Mouse (Mus musculus) mouse embryonic stem cell (cell line): ENCODE results near the gene Adgra3.

Experiments
- in situ Hi-C, 2 experiments: fragments of 300-500 bp; cut with MboI; formaldehyde crosslinking; loops; 1 replicate in 1 of 2; 3 replicates in 1 of 2; pipeline ENCODE4 v1.14.3; 2019 to 2020; ENCODE audit warnings: low sequenced_read_pairs in 2 of 2, low pct_unique_long_range_greater_than_20kb in 1 of 2, mixed read lengths in 1 of 2; ENCODE audit not compliant: unreplicated experiment in 1 of 2

The Adgra3 gene

GRCm38 (mm10) chr5:50058421-50059286 is at the start of gene Adgra3:
TSS of gene Adgra3 (minus strand) at chr5:50059006.
- in situ Hi-C loops = no loop called here

- in situ Hi-C loops = no loop called here
Observed at GRCm38 (mm10) chr5:50083441-50083840, 24.6 kb upstream of the Adgra3 start.

GRCm38 (mm10) chr5:50074245-50074644 is 15.4 kb upstream of the Adgra3 start:
- in situ Hi-C loops = no loop called here

GRCm38 (mm10) chr5:50064236-50064635 is 5.4 kb upstream of the Adgra3 start:
- in situ Hi-C loops = no loop called here

GRCm38 (mm10) chr5:50059586-50059985 is 780 bp upstream of the Adgra3 start:
- in situ Hi-C loops = no loop called here

- in situ Hi-C loops = no loop called here
Observed at GRCm38 (mm10) chr5:50057612-50058420, 990 bp downstream of the Adgra3 start.

- in situ Hi-C loops = no loop called here
Observed at GRCm38 (mm10) chr5:50052456-50052855, 6.3 kb downstream of the Adgra3 start.

- in situ Hi-C loops = no loop called here
Observed at GRCm38 (mm10) chr5:50050668-50051425, 8.0 kb downstream of the Adgra3 start.

GRCm38 (mm10) chr5:50050037-50050436 is 8.8 kb downstream of the Adgra3 start:
- in situ Hi-C loops = no loop called here

GRCm38 (mm10) chr5:50049506-50049905 is 9.3 kb downstream of the Adgra3 start:
- in situ Hi-C loops = no loop called here

GRCm38 (mm10) chr5:50048960-50049359 is 9.8 kb downstream of the Adgra3 start:
- in situ Hi-C loops = no loop called here

GRCm38 (mm10) chr5:50048271-50048851 is 10.4 kb downstream of the Adgra3 start:
- in situ Hi-C loops = no loop called here

GRCm38 (mm10) chr5:50045180-50045579 is 13.6 kb downstream of the Adgra3 start:
- in situ Hi-C loops = no loop called here

GRCm38 (mm10) chr5:50043677-50044076 is 15.1 kb downstream of the Adgra3 start:
- in situ Hi-C loops = no loop called here

- in situ Hi-C loops = no loop called here
Observed at GRCm38 (mm10) chr5:50042274-50042943, 16.4 kb downstream of the Adgra3 start.

GRCm38 (mm10) chr5:50039521-50039920 is 19.3 kb downstream of the Adgra3 start:
- in situ Hi-C loops = no loop called here

- in situ Hi-C loops = no loop called here
Observed at GRCm38 (mm10) chr5:50037666-50038065, 21.1 kb downstream of the Adgra3 start.

- in situ Hi-C loops = no loop called here
Observed at GRCm38 (mm10) chr5:50034900-50035514, 23.8 kb downstream of the Adgra3 start.
